Mouse (Mus musculus): Measurements from ENCODE around the gene Ikzf3. TPM values are rescaled to one million over a fixed set of nuclear protein-coding genes. Genes with fewer than 3 reads are reported as not detected.

Ikzf3 gene
- polyA plus RNA-seq, 1 experiment from 2014 or later: 0.23 TPM

- 70% methylated on average over 6 of the region's 6 CpGs for WGBS
- H3K4me2 ChIP-seq (ENCODE audit: low read depth, low read length): peak overlapping the region; percentile 90
Measured at GRCm38 (mm10) chr11:98437441-98437840, 108.4 kb downstream of the Ikzf3 start.

GRCm38 (mm10) chr11:98435723-98436122 lies 110.1 kb downstream of the Ikzf3 start:
- Histone ChIP-seq H3K4me3 (ENCODE audit: low read length) (no peak overlapping the region), H3K9me3 (ENCODE audit: control insufficient read depth, low read length) (no peaks in the 10 kb centered on the region), H3K27ac (ENCODE audit: low read length) (no peak overlapping the region), H3K4me2 (ENCODE audit: low read depth, low read length) (no peak overlapping the region), H3K27me3 (replicated peaks; ENCODE audit: control insufficient read depth, insufficient read depth, low read length) (no peaks in the 10 kb centered on the region), H3K9ac (ENCODE audit: low read depth, low read length) (no peak overlapping the region), H3K4me1 (ENCODE audit: control insufficient read depth, insufficient read depth, low read length) (peaks cover 4% of the 10 kb centered on the region), H3K36me3 (ENCODE audit: control insufficient read depth, insufficient read depth, low read length) (peaks cover 25% of the 10 kb centered on the region)
- no peak for ATAC-seq
- WGBS: 92% methylated on average over 9 of the region's 9 CpGs

More at GRCm38 (mm10) chr11:98437441-98437840, 108.4 kb downstream of the Ikzf3 start:
- Histone ChIP-seq H3K36me3 (ENCODE audit: control insufficient read depth, insufficient read depth, low read length) (peaks cover 18% of the 10 kb centered on the region), H3K27ac (ENCODE audit: low read length) (peak overlapping the region; percentile 89), H3K4me1 (ENCODE audit: control insufficient read depth, insufficient read depth, low read length) (peaks cover 4% of the 10 kb centered on the region), H3K9ac (ENCODE audit: low read depth, low read length) (0 out of 2 replicates have a peak overlapping the region, but pooled peaks have one; percentile 77), H3K4me3 (ENCODE audit: low read length) (peak overlapping the region; percentile 70), H3K9me3 (ENCODE audit: control insufficient read depth, low read length) (no peaks in the 10 kb centered on the region), H3K27me3 (replicated peaks; ENCODE audit: control insufficient read depth, insufficient read depth, low read length) (no peaks in the 10 kb centered on the region)
- no peak for ATAC-seq

- WGBS: 84% methylated on average over 9 of the region's 9 CpGs
- ATAC-seq: no peak
Measured at GRCm38 (mm10) chr11:98431743-98432502, 113.9 kb downstream of the Ikzf3 start.

GRCm38 (mm10) chr11:98428436-98428835 lies 117.4 kb downstream of the Ikzf3 start:
- H3K4me1 ChIP-seq (ENCODE audit: control insufficient read depth, insufficient read depth, low read length): peaks cover 13% of the 10 kb centered on the region; the same call in 1 of the 2 replicates
- no peak overlapping the region for H3K4me3 ChIP-seq (ENCODE audit: low read length)
- H3K9ac ChIP-seq (ENCODE audit: low read depth, low read length): peak overlapping the region; percentile 30; the same call in 1 of the 2 replicates
- peak; percentile 81 for ATAC-seq
- peaks cover 26% of the 10 kb centered on the region for H3K36me3 ChIP-seq (ENCODE audit: control insufficient read depth, insufficient read depth, low read length)
- no peaks in the 10 kb centered on the region for H3K27me3 ChIP-seq (replicated peaks; ENCODE audit: control insufficient read depth, insufficient read depth, low read length)
- H3K27ac ChIP-seq (ENCODE audit: low read length): peak overlapping the region; percentile 53
- 55% methylated on average over 5 of the region's 5 CpGs for WGBS
- no peak overlapping the region for H3K4me2 ChIP-seq (ENCODE audit: low read depth, low read length)
- H3K9me3 ChIP-seq (ENCODE audit: control insufficient read depth, low read length): no peaks in the 10 kb centered on the region

More at GRCm38 (mm10) chr11:98431743-98432502, 113.9 kb downstream of the Ikzf3 start:
- Histone ChIP-seq H3K4me1 (ENCODE audit: control insufficient read depth, insufficient read depth, low read length) (peaks cover 13% of the 10 kb centered on the region; the same call in 1 of the 2 replicates), H3K36me3 (ENCODE audit: control insufficient read depth, insufficient read depth, low read length) (peaks cover 29% of the 10 kb centered on the region), H3K9ac (ENCODE audit: low read depth, low read length) (no peak overlapping the region), H3K4me2 (ENCODE audit: low read depth, low read length) (no peak overlapping the region), H3K9me3 (ENCODE audit: control insufficient read depth, low read length) (no peaks in the 10 kb centered on the region), H3K27ac (ENCODE audit: low read length) (no peak overlapping the region), H3K27me3 (replicated peaks; ENCODE audit: control insufficient read depth, insufficient read depth, low read length) (no peaks in the 10 kb centered on the region), H3K4me3 (ENCODE audit: low read length) (no peak overlapping the region)

- Histone ChIP-seq H3K4me1 (ENCODE audit: control insufficient read depth, insufficient read depth, low read length) (peaks cover 13% of the 10 kb centered on the region; the same call in 1 of the 2 replicates), H3K36me3 (ENCODE audit: control insufficient read depth, insufficient read depth, low read length) (peaks cover 24% of the 10 kb centered on the region), H3K27me3 (replicated peaks; ENCODE audit: control insufficient read depth, insufficient read depth, low read length) (no peaks in the 10 kb centered on the region), H3K4me2 (ENCODE audit: low read depth, low read length) (no peak overlapping the region), H3K27ac (ENCODE audit: low read length) (peak overlapping the region; percentile 53), H3K4me3 (ENCODE audit: low read length) (no peak overlapping the region), H3K9ac (ENCODE audit: low read depth, low read length) (peak overlapping the region; percentile 7; the same call in 1 of the 2 replicates), H3K9me3 (ENCODE audit: control insufficient read depth, low read length) (no peaks in the 10 kb centered on the region)
- peak; percentile 76 for ATAC-seq
- 78% methylated on average over 7 of the region's 7 CpGs for WGBS
Measured at GRCm38 (mm10) chr11:98426592-98426991, 119.2 kb downstream of the Ikzf3 start.

GRCm38 (mm10) chr11:98418939-98419547 lies 126.8 kb downstream of the Ikzf3 start:
- H3K9ac ChIP-seq (ENCODE audit: low read depth, low read length): no peak overlapping the region
- H3K36me3 ChIP-seq (ENCODE audit: control insufficient read depth, insufficient read depth, low read length): peaks cover 15% of the 10 kb centered on the region; the same call in 1 of the 2 replicates
- WGBS: 74% methylated on average over 10 of the region's 10 CpGs

GRCm38 (mm10) chr11:98418273-98418672 lies 127.6 kb downstream of the Ikzf3 start:
- H3K4me3 ChIP-seq (ENCODE audit: low read length): no peak overlapping the region
- no peaks in the 10 kb centered on the region for H3K27me3 ChIP-seq (replicated peaks; ENCODE audit: control insufficient read depth, insufficient read depth, low read length)
- 65% methylated on average over 6 of the region's 6 CpGs for WGBS
- no peak overlapping the region for H3K27ac ChIP-seq (ENCODE audit: low read length)
- peaks cover 15% of the 10 kb centered on the region; the same call in 1 of the 2 replicates for H3K36me3 ChIP-seq (ENCODE audit: control insufficient read depth, insufficient read depth, low read length)
- H3K4me2 ChIP-seq (ENCODE audit: low read depth, low read length): no peak overlapping the region
- ATAC-seq: no peak
- H3K9me3 ChIP-seq (ENCODE audit: control insufficient read depth, low read length): no peaks in the 10 kb centered on the region
- H3K4me1 ChIP-seq (ENCODE audit: control insufficient read depth, insufficient read depth, low read length): peaks cover 45% of the 10 kb centered on the region
- H3K9ac ChIP-seq (ENCODE audit: low read depth, low read length): no peak overlapping the region

More at GRCm38 (mm10) chr11:98418939-98419547, 126.8 kb downstream of the Ikzf3 start:
- Histone ChIP-seq H3K27me3 (replicated peaks; ENCODE audit: control insufficient read depth, insufficient read depth, low read length) (no peaks in the 10 kb centered on the region), H3K9me3 (ENCODE audit: control insufficient read depth, low read length) (no peaks in the 10 kb centered on the region), H3K4me1 (ENCODE audit: control insufficient read depth, insufficient read depth, low read length) (peaks cover 39% of the 10 kb centered on the region), H3K27ac (ENCODE audit: low read length) (no peak overlapping the region), H3K4me3 (ENCODE audit: low read length) (no peak overlapping the region), H3K4me2 (ENCODE audit: low read depth, low read length) (no peak overlapping the region)
- no peak for ATAC-seq

- peaks cover 45% of the 10 kb centered on the region for H3K4me1 ChIP-seq (ENCODE audit: control insufficient read depth, insufficient read depth, low read length)
- H3K27me3 ChIP-seq (replicated peaks; ENCODE audit: control insufficient read depth, insufficient read depth, low read length): no peaks in the 10 kb centered on the region
- H3K9ac ChIP-seq (ENCODE audit: low read depth, low read length): no peak overlapping the region
- no peak overlapping the region for H3K4me3 ChIP-seq (ENCODE audit: low read length)
- 83% methylated on average over 1 of the region's 1 CpGs for WGBS
- no peak for ATAC-seq
- H3K27ac ChIP-seq (ENCODE audit: low read length): no peak overlapping the region
- H3K4me2 ChIP-seq (ENCODE audit: low read depth, low read length): no peak overlapping the region
- no peaks in the 10 kb centered on the region for H3K9me3 ChIP-seq (ENCODE audit: control insufficient read depth, low read length)
- peaks cover 6% of the 10 kb centered on the region; the same call in 1 of the 2 replicates for H3K36me3 ChIP-seq (ENCODE audit: control insufficient read depth, insufficient read depth, low read length)
Measured at GRCm38 (mm10) chr11:98417074-98417473, 128.8 kb downstream of the Ikzf3 start.
